Mouse (Mus musculus) kidney, adult 2 months (tissue): Measurements from ENCODE around the gene Mical3.

Source experiments
- CTCF ChIP-seq: fragments of 200-500 bp; conservative IDR thresholded peaks from 2 replicates; pipeline ENCODE4 v1.5.1; 2011; ENCODE audit warnings: low read depth, mild to moderate bottlenecking, control low read depth, low read length, moderate library complexity, mixed read lengths; ENCODE audit not compliant: insufficient read depth, insufficient read length
- POLR2A ChIP-seq: fragments of 200-500 bp; IDR thresholded peaks from one replicate; pipeline ENCODE4 v1.6.1; 2011; ENCODE audit warnings: low read depth, low read length, control low read depth

DNA sequence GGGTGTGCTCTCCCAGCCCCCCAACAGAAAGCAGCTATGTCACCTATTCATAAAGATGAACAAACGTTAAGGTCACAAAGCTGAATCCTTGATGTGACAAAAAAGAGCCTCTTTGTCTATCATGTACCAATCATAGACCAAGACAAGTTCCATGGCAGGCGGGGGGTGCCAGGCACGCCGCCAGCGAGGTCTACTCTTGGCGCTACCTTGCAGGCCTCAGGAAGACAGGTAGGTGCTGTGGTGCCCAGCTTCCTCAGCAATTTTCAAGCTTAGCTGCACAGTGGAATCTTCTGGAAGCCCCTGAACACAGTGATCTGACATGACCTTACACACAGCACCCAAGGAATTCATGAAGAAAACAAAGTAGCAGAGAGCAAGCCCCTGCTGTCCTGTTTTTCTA, 224.3 kb downstream of the Mical3 start:
- no peak for TF ChIP-seq CTCF
- no peak for TF ChIP-seq POLR2A
